Mouse (Mus musculus) layer of hippocampus, postnatal 25 days (tissue): ENCODE measurements around the gene Cdpf1. TPM values are rescaled to one million over a fixed set of nuclear protein-coding genes. Genes with fewer than 3 reads are reported as not detected.
A peak's percentile ranks its signal among the peaks of the same experiment; 100 is the strongest.
"Not testable (repeated sequence)": the region's sequence is repeated elsewhere in the genome, so short reads cannot be mapped to it uniquely, and the experiment has no call there.

Source experiments
- DNase-seq, 2 experiments: peaks; one replicate each; pipeline ENCODE4 v3.0.0; 2022; ENCODE audit warnings: mixed read lengths in 2 of 2, low spot score in 1 of 2; ENCODE audit errors: extremely low spot score in 1 of 2
- total RNA-seq, 2 experiments: library from RNA; stranded (reverse); gene quantifications; 2 replicates each; pipeline ENCODE4 v1.2.3; 2021

Cdpf1 gene
- total RNA-seq, 2 experiments from 2014 or later = 22.6 to 23.7 TPM

DNA sequence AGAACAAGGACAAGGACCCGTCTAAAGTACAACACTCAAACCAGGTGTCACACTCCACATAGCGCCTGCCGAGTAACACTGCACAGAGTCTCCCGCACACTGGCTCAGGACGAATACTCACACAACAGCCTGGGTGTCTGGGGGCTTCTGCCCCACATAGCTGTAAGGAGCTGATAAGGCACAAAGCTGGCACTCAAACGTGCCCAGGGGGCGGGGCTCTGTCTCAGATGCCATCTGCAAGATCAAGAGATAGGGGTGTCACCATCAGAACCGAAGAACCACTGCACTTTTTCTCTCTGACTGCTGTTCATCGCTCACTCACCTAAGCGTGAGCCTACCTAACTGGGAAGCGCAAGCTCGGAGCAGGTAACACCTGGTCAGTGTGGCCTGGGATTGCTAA lies 2.4 kb downstream of the Cdpf1 start:
- DNase-seq = no peak

DNA sequence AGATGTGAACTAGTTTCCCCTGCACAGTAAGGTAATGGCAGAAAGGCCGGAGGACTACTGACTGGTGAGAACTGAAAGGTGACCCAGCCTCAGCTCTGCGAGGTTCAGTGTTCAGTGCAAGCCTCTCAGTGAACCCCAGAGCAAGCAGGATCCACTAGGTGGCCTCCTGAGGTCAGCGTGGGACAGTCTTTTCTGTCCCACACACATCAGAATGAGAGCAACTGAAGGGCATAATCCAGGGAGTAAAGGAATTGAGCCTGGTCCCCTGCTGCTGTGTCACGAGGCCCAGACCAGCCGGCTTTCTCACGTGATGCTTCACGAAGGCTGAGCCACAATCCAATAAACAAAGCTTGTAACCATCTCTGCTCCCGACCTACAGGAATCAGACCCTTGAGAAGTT lies 3.1 kb downstream of the Cdpf1 start:
- DNase-seq = no peak

DNA sequence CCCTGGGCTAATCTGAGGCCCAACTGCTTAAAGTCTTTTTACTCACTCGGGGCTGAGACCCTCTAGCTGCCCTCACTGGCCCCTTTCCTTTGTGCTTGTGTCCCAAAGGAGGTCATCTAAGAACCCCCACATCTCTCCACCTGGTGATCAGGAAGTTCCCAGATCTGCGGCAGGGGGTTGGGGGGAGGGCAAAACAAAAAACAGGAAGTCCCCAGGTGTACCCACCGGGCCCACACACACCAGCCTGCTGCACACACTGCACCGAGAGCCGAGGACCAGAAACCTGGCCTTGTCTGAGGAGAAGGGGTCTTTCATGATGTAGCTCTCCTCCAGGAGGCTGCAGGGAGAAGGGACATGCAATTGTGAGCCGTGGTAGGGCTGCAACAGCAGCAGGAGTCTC lies 3.5 kb downstream of the Cdpf1 start:
- no peak for DNase-seq

DNA sequence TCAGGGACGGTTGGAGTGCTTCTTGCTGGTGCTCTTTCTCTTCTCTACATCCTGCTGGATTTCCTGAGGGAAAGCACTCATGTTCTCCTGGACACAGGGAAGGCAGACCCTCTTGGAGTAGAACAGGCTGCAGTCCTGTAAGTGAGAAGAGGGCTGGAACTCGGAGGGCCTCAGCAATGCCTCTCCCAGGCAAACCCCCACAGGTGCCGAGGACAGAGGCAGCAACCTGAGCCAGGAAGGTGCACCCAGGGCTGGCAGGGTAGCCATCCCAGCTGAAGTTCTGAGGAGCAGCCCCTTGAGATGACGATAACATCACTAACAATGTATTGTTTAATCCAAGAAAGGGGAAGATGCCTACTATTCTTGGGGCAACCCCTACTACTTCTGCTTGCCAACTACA lies 4.1 kb downstream of the Cdpf1 start:
- no peak for DNase-seq

DNA sequence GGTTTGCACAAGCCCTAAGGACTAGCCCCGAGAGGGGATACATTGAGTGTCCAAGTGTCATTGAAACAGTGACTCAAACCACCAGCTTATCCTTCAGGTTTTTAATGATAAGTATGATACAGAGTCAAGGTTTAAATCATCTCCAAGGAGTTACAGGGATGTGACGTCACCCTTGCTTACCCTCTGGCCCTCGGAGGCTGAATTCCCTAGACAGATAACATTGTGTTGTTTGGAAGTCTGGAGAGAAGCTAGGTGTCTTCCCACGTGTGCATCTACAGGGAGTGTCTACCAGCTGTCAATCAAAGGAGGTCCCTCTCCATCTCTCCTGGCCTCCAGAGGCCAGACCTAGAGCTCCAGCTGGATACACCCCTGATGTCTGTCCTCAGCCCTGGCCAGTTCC lies 4.6 kb downstream of the Cdpf1 start:
- DNase-seq = no peak

DNA sequence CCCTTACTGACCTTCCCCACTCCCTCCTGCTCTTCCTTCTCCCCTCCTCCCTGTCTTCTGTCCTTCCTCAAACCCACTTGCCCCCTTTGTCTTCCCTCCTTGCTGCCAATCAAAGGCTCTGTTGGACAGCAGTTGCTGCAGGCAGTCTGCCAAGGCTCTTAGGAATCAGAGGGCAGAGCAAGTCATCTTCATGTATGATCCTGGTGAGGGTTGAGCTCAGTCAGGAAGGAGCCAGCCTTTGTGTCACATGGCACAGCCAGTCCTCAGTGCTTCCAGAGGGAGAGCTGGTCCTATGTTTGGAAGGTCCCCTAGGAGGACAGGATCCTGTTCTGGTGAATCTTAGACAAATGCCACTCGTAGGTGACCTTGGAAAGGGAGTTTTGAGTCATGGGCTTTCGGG lies 8.6 kb downstream of the Cdpf1 start:
- no peak for DNase-seq

DNA sequence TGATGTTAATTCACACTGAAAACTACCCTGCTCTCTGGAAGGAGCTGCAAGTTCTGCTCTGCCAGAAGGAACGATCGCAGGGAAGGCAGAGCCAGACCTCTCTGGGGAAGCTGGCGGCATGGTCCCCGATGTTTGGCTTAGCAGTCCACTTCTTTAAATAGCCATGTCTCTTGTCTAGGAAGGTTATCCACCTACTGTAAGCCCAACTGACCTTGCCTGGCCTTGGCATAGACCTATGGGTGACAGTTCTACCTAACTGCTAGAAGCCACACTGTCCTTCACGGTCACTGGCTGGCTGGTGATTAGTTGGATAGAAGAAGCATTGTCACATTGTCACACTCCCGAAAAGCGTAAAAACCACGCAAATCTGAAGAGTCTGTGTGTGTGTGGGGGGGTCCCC lies 12.8 kb downstream of the Cdpf1 start:
- no peak for DNase-seq

DNA sequence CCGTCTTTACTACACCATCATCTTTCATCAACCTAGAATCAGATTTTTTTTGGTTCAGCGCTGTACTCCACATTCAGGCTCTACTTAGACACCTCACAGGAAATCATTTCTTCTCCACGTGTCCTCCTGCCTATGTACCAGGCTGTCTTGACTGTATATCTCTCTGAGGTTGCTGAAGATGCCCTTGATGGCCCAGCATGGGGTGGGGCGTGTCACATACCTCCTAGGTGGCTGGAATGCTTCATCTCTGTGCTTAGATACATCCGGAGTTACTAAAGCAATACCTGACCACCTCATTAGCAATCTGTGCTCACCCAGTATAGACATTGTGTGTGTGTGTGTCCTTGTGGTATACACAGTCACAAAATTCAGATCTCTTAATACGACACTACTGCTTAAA lies 16.0 kb downstream of the Cdpf1 start:
- DNase-seq = no peak

DNA sequence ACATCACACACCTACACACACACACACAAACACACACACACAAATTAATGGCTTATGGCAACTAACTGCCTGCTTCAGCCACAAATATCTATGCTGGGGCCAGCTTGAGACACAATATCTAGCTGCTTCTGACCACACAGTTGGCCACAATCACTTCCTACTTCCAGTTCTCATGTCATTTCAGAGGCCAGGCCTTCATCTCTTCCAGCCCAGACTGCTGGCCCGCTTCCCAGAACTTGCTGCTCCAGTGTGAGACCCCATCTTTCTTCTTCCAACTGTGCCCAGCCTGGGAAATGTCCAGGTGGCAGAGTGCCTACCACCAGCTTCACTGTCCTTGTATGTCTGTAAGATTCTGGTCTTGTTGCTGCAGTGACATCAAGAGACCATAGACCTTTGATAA lies 18.7 kb downstream of the Cdpf1 start:
- peak in 1 of 2 experiments; percentile 42 for DNase-seq

DNA sequence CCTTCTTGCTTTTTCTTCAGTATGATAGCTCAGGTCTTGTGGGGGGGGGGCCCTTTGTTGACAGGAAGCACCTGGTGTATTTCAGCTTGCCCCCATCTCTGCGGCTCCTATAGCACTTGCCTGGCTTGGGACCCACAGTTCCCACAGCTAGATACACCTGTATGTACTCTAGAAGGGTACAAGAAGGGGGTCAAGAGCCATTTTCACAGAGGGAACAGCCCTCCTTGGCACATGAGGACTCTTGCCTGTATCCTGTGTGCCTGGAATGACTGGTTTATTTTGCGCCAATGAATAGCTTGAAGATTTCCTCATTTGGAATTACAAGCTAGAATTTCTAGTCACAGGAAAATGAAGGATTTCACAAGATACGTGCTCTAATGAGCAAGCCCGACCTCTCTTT lies 20.0 kb downstream of the Cdpf1 start:
- no peak for DNase-seq

DNA sequence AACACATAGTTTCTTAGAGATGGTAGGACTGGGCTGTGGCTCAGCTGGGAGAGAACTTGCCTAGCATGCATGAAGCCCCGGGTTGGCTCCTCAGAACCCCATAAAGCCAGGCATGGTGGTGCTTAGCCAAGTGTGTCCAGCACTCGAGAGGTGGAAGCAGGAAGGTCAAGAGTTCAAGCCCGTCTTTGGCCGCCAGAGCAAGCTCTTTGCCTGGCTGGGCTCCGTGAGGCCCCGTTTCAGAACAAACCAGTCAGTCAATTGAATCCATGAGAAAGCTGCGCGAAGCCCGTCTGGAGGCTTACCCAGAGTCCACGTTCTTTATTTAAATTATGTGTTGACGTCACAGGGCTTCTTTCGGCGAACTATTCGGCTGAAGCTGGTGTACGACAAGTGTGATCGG lies 22.9 kb downstream of the Cdpf1 start:
- DNase-seq = no peak

DNA sequence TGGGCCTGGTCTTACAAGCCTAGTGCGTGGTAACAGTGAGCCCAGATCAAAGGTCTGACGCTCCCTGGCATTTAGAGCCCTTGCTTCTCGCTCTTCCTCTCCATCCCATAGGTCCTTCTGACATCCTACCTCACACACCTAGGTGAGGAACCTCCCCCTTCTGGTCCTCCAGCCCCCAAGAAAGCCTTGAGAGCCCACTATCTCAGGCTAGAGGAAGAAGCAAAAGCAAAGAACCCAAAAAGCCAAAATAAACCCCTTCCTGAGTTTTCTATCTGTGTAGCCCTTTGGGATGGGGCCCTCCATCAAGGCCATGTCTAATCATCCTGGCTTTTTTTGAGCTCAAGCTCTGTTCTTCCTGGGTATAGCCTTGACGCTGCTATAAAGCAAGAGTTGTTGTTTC lies 23.4 kb downstream of the Cdpf1 start:
- no peak for DNase-seq

DNA sequence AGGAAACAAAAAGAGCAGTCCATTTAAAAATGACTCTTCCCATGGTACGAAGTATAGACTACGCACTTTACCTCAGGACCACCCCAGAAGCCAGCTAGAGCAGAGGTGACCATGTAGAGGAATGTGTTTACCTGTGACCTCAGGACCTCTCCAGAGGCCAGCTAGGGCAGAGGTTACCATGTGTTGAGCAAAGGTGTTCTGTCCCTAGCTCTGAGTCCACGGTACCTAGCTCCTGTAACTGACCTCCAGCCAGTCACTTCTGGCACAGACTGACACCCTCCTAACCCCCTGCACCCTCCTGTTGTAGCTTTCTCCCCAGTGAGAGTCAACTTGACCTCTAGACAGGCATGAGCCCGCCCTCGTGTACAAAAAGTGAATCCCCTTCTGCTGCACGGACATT lies 24.0 kb downstream of the Cdpf1 start:
- DNase-seq = no peak

DNA sequence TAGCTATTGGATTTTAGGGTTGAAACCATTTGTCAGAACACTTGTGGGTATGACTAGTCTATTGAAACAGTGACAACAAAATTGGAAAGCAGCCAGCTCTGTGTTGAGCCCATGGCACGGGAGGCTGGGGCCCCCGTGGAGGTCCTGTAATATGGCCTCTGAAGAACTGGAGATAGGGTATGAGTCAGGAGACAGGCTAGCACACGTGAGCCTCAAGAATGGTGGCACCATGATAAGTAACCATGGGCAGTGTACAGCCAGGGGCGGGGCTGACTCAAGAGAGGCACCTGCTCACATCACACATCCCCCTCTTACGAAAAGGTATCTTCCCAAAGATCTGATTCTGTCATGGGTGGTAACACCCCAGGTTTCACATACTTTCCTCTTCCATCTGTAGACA lies 24.8 kb downstream of the Cdpf1 start:
- no peak for DNase-seq

DNA sequence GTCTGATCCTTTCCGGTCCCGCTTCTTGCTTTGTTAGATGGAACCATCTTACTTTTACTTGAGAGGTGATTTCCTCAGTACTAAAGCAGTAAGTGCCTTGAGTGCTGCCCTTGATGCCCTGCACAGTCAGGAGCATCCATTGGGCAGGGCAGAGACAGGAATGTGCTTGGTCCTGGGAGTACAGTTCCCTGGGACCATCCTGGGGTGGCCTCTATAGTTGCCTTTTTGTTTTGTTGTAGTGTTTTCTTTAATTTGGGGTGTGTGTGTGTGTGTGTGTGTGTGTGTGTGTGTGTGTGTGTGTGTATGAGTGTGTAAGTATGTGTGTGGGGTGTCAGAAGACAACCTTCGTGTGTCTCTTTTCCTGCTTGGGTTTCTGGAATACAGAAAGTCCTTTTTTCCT lies 27.2 kb downstream of the Cdpf1 start:
- DNase-seq = no peak

DNA sequence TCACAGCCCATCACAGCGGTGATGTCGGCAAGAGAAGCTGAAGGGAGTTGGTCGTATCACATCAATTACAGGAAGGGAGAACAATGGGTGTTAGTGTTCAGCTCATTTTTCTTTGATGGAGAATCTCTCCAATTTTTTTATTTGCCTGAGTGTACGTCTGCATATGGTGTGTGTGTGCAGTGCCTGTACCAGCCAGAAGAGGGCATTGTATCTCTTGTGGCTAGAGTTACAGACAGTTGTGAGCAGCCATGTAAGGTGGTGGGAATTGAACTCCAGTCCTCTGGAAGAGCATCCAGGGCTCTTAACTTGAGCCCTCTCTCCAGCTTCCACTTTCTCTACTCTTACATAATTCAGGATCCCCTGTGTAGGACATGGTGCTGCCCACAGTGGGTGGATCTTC lies 28.4 kb downstream of the Cdpf1 start:
- DNase-seq = no peak

DNA sequence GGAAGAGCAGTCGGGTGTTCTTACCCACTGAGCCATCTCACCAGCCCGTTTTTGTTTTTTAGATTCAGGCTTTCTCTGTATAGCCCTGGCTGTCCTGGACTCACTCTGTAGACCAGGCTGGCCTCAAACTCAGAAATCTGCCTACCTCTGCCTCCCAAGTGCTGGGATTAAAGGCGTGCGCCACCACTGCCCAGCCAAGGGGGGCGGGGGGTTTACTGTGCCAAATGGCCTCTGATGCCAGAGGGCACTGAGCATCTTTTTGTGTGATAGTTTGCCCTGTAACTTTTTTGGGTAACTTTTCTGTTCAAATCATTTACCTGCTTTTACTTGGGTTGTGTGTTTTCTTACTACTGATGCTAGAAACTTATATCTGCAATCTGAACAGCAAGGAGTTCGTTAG lies 32.6 kb downstream of the Cdpf1 start:
- not testable (repeated sequence) for DNase-seq

DNA sequence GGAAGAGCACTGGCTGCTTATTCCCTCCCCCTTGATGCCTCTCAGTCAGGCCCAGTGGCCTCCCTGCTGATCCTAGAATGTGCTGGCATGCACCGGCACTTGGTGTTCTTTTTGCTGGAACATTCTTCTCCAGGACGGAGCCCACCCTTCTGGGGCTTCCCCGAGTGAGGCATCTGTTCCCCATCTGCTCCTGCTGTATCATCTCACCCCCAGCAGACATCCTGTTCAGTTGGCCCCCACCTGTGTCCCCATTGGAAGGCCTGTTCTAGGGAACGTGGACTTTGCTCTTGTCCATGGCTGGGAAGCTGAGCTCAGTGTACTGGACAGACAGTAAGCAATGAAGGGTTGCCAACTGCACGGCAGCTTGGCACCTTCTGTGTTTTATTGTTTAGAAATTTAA lies 34.7 kb downstream of the Cdpf1 start:
- DNase-seq = peak; percentile 27 to 28

DNA sequence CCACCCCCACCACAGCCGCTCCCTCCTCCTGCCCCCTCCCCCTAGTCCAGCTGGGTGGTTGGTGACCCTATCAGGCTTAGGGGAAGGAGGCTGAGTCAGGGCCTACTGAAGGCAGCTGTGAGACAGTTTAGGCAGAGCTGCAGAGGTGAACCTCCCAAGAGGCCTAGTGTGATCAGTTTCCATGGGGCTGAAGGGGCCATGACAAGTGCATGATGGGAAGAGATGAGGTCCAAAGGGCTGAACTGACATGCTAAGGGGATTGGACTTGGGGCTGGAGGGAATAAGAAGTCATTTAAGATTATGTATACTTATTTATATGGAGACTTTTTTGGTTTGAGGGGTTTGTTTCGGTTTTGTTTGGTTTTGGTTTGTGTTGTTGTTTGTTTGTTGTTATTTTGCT lies 35.3 kb downstream of the Cdpf1 start:
- DNase-seq = no peak

DNA sequence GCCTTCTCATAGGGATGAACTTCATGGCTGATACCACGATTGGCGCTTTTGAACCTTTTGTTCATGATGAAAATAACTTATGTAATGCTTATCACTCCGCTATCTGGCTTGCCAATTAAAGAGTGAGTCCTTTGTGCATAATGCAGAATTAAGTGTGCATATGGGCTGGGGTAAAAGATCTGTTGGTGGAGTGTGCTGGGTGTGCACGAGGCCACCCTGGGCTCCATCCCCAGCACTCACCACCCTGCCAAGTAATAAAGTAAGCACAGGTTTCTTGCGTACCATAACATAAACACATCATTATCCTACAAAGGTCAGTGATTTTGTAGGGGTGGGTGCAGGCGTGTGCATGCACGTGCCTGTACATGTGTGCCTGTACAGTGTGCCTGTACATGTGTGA lies 36.5 kb downstream of the Cdpf1 start:
- no peak for DNase-seq

DNA sequence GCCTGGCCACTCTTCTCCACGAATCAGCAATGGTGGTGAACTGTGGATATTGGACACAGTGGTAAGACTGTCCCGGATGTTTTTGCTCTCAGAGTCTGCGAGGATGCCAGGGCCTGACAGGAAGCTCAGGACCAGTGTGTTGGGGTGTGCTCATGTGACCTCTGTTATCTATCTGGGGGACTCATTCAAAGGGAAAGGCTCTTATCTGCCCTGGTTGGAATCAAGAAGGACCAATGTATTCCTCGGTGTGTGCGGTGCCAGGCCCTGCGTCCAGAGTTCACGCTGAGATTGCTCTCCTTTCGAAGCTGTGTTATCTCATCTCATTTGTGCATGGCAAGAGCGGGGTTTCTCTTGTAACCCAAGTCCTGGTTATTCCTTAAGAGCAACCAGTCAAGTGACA lies 37.1 kb downstream of the Cdpf1 start:
- DNase-seq = no peak

DNA sequence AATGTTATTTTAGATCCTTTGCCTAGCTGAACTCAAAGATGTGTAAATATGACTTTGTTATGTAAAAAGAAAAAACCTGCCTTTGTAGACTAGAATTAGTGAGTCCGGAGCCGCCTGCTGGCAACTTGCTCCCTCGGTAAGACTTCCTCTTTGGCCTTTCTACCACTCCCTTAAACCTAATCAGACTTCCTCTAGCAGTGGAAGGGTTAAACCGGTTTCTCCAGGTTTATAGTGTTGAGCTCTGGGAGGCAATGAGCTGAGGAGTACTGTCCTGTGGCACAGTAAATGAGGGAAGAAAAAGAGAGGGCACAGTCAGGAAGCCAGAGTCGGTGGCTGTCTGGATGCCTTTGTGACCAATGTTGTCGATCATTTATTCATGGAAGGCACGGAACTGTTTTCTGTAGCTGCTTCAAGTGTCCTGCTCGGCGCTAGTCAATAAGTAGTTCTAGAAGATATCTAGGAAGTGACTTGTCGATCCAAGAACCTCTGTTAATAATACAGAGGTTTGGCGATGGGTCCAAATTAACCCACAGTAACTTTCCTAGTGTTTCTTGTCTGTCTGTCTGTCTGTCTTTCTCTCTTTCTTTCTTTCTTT lies 39.3 kb downstream of the Cdpf1 start:
- DNase-seq = no peak
